Mouse (Mus musculus): ENCODE data around the gene Cyp4f14. TPM values are rescaled to one million over a fixed set of nuclear protein-coding genes. Genes with fewer than 3 reads are reported as not detected.
"Not testable (repeated sequence)": the region's sequence is repeated elsewhere in the genome, so short reads cannot be mapped to it uniquely, and the experiment has no call there.

The Cyp4f14 gene
- polyA plus RNA-seq, 1 experiment: 0.10 TPM

DNA sequence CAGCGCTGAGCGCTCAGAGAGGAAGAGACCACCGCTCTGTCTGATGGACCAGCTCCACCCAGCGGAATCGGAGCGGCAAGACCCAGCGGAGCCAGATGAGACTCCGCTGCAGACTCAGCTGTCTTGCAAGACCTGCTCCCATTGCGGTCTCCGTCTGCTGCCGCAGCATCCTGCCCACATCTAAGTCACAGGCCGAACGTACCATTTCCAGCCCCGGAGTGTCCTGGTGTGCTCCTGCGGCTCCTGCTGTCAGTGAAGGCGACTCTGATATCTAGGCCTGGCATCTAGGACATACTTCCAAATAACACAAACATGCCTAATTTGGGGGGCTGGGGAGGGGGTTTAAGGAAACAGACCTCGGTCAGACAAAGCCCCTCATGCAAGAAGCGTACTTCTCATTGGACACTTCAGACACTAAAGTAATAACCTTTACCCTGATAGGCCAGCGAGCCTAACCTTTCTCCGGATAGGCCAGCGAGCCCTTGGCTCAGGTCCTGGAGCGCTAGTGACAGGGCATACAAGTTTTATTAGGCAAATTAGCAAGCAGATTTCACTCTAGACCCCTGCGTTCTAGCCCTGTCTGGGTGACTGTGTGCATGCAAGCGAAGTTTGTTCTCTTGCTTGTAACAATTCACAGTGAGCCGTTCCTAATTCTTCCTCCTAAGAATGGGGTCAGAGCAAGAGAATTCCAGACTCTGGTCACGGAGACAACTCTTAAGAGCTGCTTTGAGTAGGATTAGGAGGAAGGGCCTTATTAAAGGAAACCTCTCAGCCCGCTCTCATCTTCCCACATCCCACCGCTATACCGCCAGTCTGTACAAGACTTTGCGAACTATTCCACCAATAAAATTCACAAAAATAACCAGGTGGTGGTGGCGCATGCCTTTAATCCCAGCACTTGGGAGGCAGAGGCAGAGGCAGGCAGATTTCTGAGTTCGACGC is 25.6 kb downstream of the Cyp4f14 start, which contains the start of gene Zfp870:
TSS of gene Zfp870 (minus strand) at position 404 of the 942 bp plus-strand sequence.
- DNase-seq (ENCODE audit: low spot score): peak; percentile 56

DNA sequence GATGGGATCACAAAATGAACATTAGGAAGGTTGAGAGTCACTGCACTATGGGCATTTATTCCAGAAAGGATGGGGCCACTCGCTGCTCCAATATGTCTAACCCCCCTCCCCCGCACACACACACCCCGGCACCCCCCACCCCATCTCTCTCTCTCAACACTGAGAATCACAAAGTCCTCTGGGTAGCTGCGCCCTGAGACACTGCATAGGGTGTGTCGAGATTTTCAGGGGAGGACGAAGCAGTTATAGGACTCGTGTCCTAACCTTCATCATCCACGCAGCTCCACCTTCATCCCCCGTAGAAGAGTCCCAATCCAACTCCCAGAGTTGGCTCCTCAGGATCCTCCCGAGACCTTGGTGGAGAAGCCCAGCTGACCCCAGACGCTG is 26.3 kb downstream of the Cyp4f14 start:
- no peak for DNase-seq (ENCODE audit: low spot score)

DNA sequence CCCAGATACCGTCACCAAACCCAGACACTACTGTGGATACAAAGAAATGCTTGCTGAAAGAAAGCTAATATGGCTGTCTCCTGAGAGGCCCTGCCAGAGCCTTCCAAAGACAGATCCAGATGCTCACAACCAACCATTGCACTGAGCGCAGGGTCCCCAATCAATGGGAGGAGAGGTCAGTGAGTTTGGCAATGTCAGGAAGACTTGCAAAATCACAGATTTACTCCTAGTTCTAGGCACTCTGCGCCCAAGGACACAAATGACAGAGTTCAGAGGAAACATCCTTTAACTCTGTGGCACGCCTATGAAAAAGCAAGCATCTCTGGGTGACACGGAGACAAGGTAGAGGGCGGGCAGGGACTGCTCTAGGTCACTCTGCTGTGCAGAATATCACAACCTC is 27.5 kb downstream of the Cyp4f14 start:
- no peak for DNase-seq (ENCODE audit: low spot score)

DNA sequence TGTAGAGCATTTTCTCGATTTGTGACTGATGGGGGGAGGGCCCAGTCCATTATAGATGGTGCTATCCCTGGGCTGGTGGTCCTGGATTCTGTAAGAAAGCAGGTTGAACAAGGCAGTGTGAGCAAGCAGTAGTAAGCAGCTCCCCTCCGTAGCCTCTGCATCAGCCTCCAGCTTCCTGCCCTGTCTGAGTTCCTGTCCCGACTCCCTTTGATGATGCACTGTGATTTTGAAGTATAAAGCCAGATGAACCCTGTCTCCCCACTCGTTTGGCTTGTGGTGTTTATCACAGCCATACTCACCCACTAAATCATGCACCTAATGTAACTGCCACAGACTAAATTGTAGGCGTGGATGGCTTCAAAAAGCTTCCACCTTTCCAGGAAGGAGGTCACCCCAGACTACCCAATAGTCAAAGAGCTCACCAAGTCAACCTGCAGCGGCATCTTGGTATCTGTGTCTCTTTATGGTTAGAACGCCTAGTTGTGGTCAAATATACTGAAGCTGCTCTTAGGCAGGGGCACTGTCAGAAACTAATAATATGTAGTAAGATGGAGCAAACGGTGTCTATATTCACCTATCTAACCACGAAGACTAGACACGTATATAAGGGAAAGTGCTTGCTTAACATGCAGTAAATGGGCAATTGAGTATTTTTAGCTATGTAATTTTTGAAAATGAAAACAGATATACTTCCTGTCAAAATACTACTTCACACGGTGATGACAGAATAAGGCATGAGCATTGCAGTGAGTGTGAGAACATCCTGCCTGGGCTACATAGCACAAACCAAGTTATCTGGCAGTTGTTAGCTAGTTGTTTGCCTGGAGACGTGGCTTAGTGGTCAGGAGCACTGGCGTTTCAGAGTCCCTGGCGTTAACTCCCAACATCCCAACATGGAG is 36.6 kb downstream of the Cyp4f14 start:
- no peak for DNase-seq (ENCODE audit: low spot score)

DNA sequence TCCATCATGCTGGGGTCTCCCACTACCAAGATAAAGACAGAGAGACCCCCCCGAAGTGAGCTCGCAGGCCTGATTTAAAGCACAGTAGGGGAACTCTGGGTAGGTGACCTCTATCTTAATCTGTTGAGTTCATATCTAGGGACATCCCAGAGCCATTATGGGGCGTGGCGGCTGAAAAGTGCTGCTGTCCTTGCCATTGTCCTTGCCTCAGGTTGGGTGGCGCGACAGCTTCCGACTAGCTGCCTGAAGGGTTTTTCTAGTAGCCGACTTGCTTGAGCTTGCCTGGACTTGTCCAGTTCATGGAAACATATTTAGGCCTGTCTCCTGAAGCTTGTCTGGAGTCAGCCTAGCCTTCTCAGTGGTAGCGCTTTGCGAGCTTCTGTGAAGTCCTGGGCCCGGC is 38.4 kb downstream of the Cyp4f14 start:
- DNase-seq (ENCODE audit: low spot score): no peak

DNA sequence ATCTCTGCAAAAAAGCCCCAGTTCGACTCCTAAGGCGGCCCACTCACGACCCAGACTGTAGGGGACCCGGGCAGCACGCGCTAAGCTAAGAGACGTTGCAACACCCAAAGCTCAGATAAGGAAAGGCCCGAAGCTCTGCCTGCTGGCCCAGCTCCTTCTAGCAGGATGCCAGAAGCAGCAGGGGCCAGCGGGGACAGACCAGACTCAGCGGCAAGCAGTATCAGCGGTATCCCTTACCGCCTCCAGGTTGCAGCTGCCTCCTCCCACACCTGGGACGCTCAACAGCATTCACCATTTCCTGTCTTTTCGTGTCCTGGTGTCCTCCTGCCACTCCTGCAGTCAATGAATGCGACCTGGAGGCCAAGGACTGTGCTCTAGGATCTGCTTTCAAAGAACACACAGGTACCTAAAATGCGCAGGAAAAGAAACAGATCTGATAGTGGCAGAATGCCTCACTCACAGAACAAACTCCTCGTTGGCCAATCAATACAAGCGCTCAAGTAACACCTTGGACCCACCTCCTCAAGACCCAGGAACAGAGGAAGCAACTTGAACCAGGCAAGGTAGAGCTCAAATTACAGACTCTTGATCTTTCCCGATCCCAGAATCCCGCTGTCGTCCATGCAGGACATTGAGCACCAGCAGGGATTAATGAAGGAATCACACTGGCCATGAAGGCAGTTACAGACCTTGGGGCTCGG is 39.5 kb downstream of the Cyp4f14 start:
- no peak for DNase-seq (ENCODE audit: low spot score)

DNA sequence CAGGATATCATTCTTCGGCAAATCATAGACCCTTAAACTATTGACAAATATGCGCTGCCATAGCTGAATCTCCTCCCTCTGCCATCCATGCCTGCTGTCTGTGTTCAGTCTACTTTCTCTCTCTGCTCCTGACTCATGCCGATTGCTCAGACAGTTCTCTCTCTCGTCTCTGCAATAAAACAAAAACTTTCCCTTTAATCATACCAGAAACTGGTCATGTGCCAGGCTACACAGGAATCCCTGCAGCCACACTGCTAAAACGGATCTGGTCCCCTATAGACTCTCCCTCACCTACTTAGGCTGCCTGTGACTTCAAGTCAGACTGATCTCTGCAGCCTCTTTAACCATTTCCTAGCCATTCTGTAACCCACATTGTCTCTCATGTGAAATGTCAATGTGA is 44.4 kb downstream of the Cyp4f14 start:
- DNase-seq (ENCODE audit: low spot score): no peak

DNA sequence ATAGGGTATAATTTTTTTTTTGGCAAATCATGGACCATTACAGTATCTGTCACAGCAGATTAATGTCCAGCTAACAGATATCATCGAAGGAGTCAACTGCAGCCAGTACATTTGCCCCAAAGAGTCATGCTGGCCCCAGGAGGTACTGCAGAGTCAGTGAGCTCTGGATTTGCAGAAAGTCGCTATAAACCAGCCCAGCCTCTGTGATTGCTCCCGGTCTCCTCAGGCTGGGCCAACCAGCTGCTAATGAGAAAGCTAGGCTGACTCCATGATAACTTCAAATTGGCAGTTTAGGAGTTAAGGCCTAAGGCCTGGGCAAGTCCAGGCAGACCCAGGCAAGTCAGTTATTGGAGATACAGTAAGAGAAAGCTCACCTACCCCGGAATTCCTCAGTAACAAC is 45.1 kb downstream of the Cyp4f14 start:
- DNase-seq (ENCODE audit: low spot score): no peak

DNA sequence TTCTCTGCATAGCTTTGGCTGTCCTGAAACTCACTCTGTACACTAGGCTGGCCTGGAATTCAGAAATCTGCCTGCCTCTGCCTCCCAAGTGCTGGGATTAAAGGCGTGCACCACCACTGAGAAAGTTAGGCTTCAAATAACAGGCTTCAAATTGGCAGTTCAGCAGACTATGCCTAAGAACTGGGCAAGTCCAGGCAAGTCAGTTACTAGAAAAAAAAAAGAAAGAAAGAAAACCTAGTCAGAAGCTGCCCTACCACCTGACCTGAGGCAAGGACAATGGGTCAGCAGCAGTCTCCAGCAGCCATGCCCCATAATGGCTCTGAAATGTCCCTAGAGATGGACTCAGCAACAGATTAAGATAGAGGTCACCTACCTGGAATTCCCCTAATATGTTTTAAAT is 45.7 kb downstream of the Cyp4f14 start:
- no peak for DNase-seq (ENCODE audit: low spot score)

DNA sequence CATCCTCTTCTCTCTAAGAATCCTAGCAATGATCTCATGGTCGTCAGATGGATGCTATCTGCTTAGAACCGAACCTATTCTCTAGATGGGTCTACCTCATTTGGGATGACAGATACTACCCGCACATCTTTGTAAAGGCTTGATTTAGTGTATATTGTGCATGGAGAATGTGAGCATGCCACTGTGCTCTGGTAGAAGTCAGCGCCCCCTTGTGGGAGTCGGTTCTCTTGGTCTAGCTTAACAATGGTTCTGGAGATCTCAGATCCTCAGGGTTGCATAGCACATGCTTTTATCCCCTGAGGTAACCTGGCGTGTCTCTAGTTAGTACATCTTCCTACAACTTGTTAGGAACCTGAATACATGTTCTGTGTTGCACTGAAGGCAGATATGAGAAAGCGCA is 49.9 kb downstream of the Cyp4f14 start:
- DNase-seq (ENCODE audit: low spot score): not testable (repeated sequence)

DNA sequence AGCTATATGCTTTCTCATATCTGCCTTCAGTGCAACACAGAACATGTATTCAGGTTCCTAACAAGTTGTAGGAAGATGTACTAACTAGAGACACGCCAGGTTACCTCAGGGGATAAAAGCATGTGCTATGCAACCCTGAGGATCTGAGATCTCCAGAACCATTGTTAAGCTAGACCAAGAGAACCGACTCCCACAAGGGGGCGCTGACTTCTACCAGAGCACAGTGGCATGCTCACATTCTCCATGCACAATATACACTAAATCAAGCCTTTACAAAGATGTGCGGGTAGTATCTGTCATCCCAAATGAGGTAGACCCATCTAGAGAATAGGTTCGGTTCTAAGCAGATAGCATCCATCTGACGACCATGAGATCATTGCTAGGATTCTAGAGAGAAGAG is 60.4 kb downstream of the Cyp4f14 start:
- DNase-seq (ENCODE audit: low spot score): not testable (repeated sequence)

Other genes with a start within 250 kb of the Cyp4f14 start
- gene Cyp4f15, start 231.7 kb downstream of the Cyp4f14 start, polyA plus RNA-seq (2012; rRNA removed): 140 and 204 TPM in 2 replicates
- gene Zfp871, start 129.1 kb downstream of the Cyp4f14 start, polyA plus RNA-seq (2012; rRNA removed): 20.1 and 22.0 TPM in 2 replicates
- 4.5 and 5.2 TPM in 2 replicates for gene Zfp811, start 107.4 kb downstream of the Cyp4f14 start, polyA plus RNA-seq (2012; rRNA removed)
- 5.5 and 7.2 TPM in 2 replicates for gene Zfp799, start 87.1 kb downstream of the Cyp4f14 start, polyA plus RNA-seq (2012; rRNA removed)
- 3.6 and 4.8 TPM in 2 replicates for gene Zfp870, start 25.7 kb downstream of the Cyp4f14 start, polyA plus RNA-seq (2012; rRNA removed)
- gene Cyp4f13, start 30.1 kb upstream of the Cyp4f14 start, polyA plus RNA-seq (2012; rRNA removed): 66.3 and 73.1 TPM in 2 replicates
- gene Zfp472, start 48.5 kb upstream of the Cyp4f14 start, polyA plus RNA-seq (2012; rRNA removed): 5.3 and 6.5 TPM in 2 replicates
- gene Zfp952, start 75.8 kb upstream of the Cyp4f14 start, polyA plus RNA-seq (2012; rRNA removed): 8.0 and 8.6 TPM in 2 replicates
- 4.9 and 5.1 TPM in 2 replicates for gene Zfp763, start 116.1 kb upstream of the Cyp4f14 start, polyA plus RNA-seq (2012; rRNA removed)
- gene 4921501E09Rik, start 150.7 kb upstream of the Cyp4f14 start, polyA plus RNA-seq (2012; rRNA removed): not detected in 2 replicates
- 4.7 and 5.5 TPM in 2 replicates for gene Zfp563, start 172.0 kb upstream of the Cyp4f14 start, polyA plus RNA-seq (2012; rRNA removed)
- gene Morc2b, start 222.3 kb upstream of the Cyp4f14 start, polyA plus RNA-seq (2012; rRNA removed): 0.04 and 0.07 TPM in 2 replicates